In genomic region chr4:116507425-116508218, GRCm38 (mm10) we compare ENCODE assay signal across 8 mouse cellular contexts. TPM values are rescaled to one million over a fixed set of nuclear protein-coding genes. Genes with fewer than 3 reads are reported as not detected.
A peak's percentile ranks its signal among the peaks of the same experiment; 100 is the strongest.
DNase-seq lines count a peak whose midpoint lies in the region; ATAC-seq and TF ChIP-seq lines count a peak whose summit lies in the region.

Gene Ipp (plus strand): TSS chr4:116507549.

- H3K4me1 ChIP-seq in hindbrain, postnatal 0 days (ENCODE audit: insufficient read depth, low read length): 0 out of 2 replicates have a peak, but pooled peaks cover 5% of the 10 kb centered on the region

- peak; percentile 95 for ATAC-seq in common myeloid progenitor, adult 5-6 weeks (replicated peaks; ENCODE audit: low read depth, poor library complexity, severe bottlenecking)
- peak; percentile 99 for ATAC-seq in hindbrain, postnatal 0 days
- peak; percentile 97 for ATAC-seq in megakaryocyte, adult 5-6 weeks (ENCODE audit: poor library complexity, severe bottlenecking)

- peak within 1 kb of the TSS; percentile 94 for H3K27ac ChIP-seq in gastrocnemius, adult 2 months
- H3K27ac ChIP-seq in hindbrain, postnatal 0 days: peak within 1 kb of the TSS; percentile 84
- H3K27ac ChIP-seq in left cerebral cortex, adult 2 months: peak within 1 kb of the TSS; percentile 90

- no peaks in the 10 kb centered on the region; the same call in 1 of the 2 replicates for H3K36me3 ChIP-seq in hindbrain, postnatal 0 days (ENCODE audit: insufficient read depth, low read length)

- peak within 1 kb of the TSS; percentile 52 for H3K9ac ChIP-seq in hindbrain, postnatal 0 days (replicated peaks; ENCODE audit: low read length)

- peak within 1 kb of the TSS; percentile 61 for H3K4me2 ChIP-seq in hindbrain, postnatal 0 days (ENCODE audit: low read depth, low read length)

- H3K27me3 ChIP-seq in hindbrain, postnatal 0 days (ENCODE audit: insufficient read depth, low read length): no peaks in the 10 kb centered on the region

- WGBS in hindbrain, postnatal 0 days: under 1% methylated on average over 49 of the region's 55 CpGs

- DNase-seq in ZHBTc4 (ENCODE audit: low read depth, low spot score): peak; percentile 98
- DNase-seq in gastrocnemius, adult 2 months: peak; percentile 97
- DNase-seq in hindbrain, postnatal 0 days (ENCODE audit: low spot score): peak; percentile 97
- DNase-seq in left cerebral cortex, adult 2 months (ENCODE audit: extremely low spot score in 1 of 2, low spot score in 2 of 2): peak; percentile 94
- DNase-seq in right cerebral cortex, adult 2 months (ENCODE audit: low spot score in 2 of 2): peak; percentile 96
- peak; percentile 96 for DNase-seq in urinary bladder, postnatal 14 days (ENCODE audit: low spot score)

- H3K4me3 ChIP-seq in gastrocnemius, adult 2 months: peak within 1 kb of the TSS; percentile 76
- H3K4me3 ChIP-seq in hindbrain, postnatal 0 days (ENCODE audit: low read length): peak within 1 kb of the TSS; percentile 62
- peak within 1 kb of the TSS; percentile 60 for H3K4me3 ChIP-seq in left cerebral cortex, adult 2 months

- intact Hi-C loops in gastrocnemius, adult 2 months (cut with DNase I): loop anchor here (2.0 to 5.0 kb wide), 3 partner anchors 43 to 165 kb away; partner anchors contain the start of genes Gpbp1l1, Mast2 and Tmem69
- intact Hi-C loops in left cerebral cortex, adult 2 months (cut with DNase I): loop anchor here (1.0 to 5.0 kb wide), 3 partner anchors 43 to 165 kb away; partner anchors contain the start of gene Mast2

- H3K9me3 ChIP-seq in hindbrain, postnatal 0 days (ENCODE audit: low read length): no peaks in the 10 kb centered on the region

- TF ChIP-seq CTCF in gastrocnemius, adult 2 months (IDR thresholded peaks at IDR 0.05): peak; percentile 46
- peak; percentile 52 for TF ChIP-seq CTCF in hindbrain, postnatal 0 days (IDR thresholded peaks at IDR 0.05; ENCODE audit: low read depth)
- TF ChIP-seq CTCF in left cerebral cortex, adult 2 months (IDR thresholded peaks at IDR 0.05): peak; percentile 14

RNA-seq across cellular contexts. Expression of gene Ipp, which starts in this region (rescaled TPM):
- total RNA-seq in common myeloid progenitor, adult 5-6 weeks (2017): 18.3 and 23.0 TPM in 2 replicates
- total RNA-seq in gastrocnemius, adult 2 months (2021): 10 to 100 TPM; 17.7 to 17.8 TPM
- total RNA-seq in hindbrain, postnatal 0 days (2014; rRNA removed): 3.8 and 4.6 TPM in 2 replicates
- 11.1 and 12.1 TPM in 2 replicates for polyA plus RNA-seq in hindbrain, postnatal 0 days (2015; fragmentation: Nextera tagmentation; extraction: Ambion mirVana)
- total RNA-seq in left cerebral cortex, adult 2 months (2021): 10 to 100 TPM; 17.8 to 20.2 TPM
- 5.8 and 7.5 TPM in 2 replicates for total RNA-seq in megakaryocyte, adult 5-6 weeks (2015)
- 10.2 and 10.8 TPM in 2 replicates for total RNA-seq in megakaryocyte, adult 5-6 weeks (2017)

Comparison
In these comparisons a context has a peak if more than half of its experiments do, and no peak if none do; other contexts are left out.
1. Peak in every context shown above with its lines: DNase-seq, ATAC-seq, H3K4me3 ChIP-seq and H3K27ac ChIP-seq.